Mouse (Mus musculus) layer of hippocampus, adult 18-20 months (tissue): ENCODE data around the gene Zfp60. TPM values are rescaled to one million over a fixed set of nuclear protein-coding genes. Genes with fewer than 3 reads are reported as not detected.
"Not testable (repeated sequence)": the region's sequence is repeated elsewhere in the genome, so short reads cannot be mapped to it uniquely, and the experiment has no call there.

Experiments used
- DNase-seq, 2 experiments: peaks; one replicate each; pipeline ENCODE4 v3.0.0; 2022; ENCODE audit warnings: low spot score in 2 of 2
- total RNA-seq, 2 experiments: library from RNA; stranded (reverse); gene quantifications; 2 replicates each; pipeline ENCODE4 v1.2.3; 2021

The Zfp60 gene
- total RNA-seq, 2 experiments from 2014 or later: 36.0 to 37.7 TPM

DNA sequence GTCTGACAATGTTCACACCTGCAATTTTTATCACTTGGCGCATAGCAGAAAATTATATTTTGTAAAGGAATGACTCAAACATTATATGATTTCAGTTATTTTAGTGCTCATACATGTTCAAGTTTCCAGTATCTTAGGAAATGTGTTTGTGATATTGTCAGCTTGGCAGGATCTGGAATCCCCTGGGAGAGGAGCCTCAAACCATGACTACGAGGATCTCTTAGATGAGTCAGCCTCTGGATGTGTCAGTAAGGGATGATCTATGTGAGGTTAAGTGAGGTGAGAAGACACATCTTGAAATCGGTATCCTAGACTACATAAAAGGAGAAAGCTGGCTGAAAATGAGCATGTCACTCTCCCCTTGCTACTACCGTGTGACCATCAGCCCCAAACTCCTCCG lies 58.1 kb downstream of the Zfp60 start:
- DNase-seq: no peak

DNA sequence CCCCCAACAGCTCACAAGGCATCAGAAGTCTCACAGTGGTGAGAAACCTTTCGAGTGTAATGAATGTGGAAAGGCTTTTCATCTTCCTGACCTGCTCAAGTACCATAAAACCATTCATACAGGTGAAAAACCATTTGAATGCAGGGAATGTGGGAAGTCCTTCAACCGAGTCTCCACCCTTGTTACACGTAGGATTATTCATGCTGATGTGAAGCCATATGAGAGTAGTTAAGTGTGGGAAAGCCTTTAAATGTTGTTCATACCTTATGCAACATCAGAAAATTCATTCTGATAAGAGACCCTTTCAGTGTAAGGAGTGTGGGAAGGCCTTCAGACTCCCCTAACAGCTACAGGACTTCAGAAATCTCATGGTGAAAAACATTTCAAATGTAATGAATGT lies 62.7 kb downstream of the Zfp60 start:
- not testable (repeated sequence) for DNase-seq

DNA sequence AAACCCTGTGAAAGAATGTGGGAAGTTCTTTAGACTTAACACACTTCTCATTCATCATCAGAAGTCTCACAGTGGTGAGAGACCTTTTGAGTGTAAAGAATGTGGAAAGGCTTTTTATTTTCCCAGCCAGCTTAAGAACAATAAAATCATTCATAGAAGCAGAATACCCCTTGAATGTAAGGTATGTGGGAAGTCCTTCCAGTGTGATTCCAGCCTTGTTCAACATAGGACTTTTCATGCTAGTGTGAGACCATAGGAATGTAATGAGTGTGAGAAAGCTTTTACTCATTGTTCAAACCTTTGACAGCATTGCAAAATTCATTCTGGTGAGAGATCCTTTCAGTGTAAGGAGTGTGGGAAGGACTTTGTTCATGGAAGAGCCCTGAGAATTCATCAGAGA lies 63.4 kb downstream of the Zfp60 start:
- DNase-seq: no peak

- no peak for DNase-seq
These were observed 67.0 kb downstream of the Zfp60 start for GRCm38 (mm10) chr7:27797906-27798811.

GRCm38 (mm10) chr7:27801137-27801536 lies 69.9 kb downstream of the Zfp60 start:
- DNase-seq: no peak

GRCm38 (mm10) chr7:27802986-27803385 lies 71.8 kb downstream of the Zfp60 start:
- no peak for DNase-seq

Other genes with a start within 250 kb of the Zfp60 start
- 10 to 100 TPM in 1 of 2 experiments, 1 to 10 TPM in 1; 8.7 to 11.5 TPM for gene Sertad1, start 244.5 kb upstream of the Zfp60 start, total RNA-seq
- under 1 TPM; 0.25 to 0.35 TPM for gene Prx, start 232.1 kb upstream of the Zfp60 start, total RNA-seq
- not detected for gene Hipk4, start 208.1 kb upstream of the Zfp60 start, total RNA-seq
- 100 to 1,000 TPM; 575 to 580 TPM for gene Pld3, start 178.2 kb upstream of the Zfp60 start, total RNA-seq
- 10 to 100 TPM; 24.7 to 26.5 TPM for gene 2310022A10Rik, start 178.2 kb upstream of the Zfp60 start, total RNA-seq
- 100 to 1,000 TPM in 1 of 2 experiments, 10 to 100 TPM in 1; 88.8 to 103 TPM for gene Akt2, start 139.8 kb upstream of the Zfp60 start, total RNA-seq
- gene Ttc9b, start 77.5 kb upstream of the Zfp60 start, total RNA-seq: 10 to 100 TPM; 45.3 to 45.7 TPM
- 100 to 1,000 TPM; 175 to 180 TPM for gene Map3k10, start 56.8 kb upstream of the Zfp60 start, total RNA-seq
- gene Zfp607b, start 42.0 kb upstream of the Zfp60 start, total RNA-seq: 10 to 100 TPM; 10.3 to 10.6 TPM
- gene Zfp626, start 75.8 kb downstream of the Zfp60 start, total RNA-seq: 1 to 10 TPM; 8.0 to 8.3 TPM
- gene Zfp59, start 107.2 kb downstream of the Zfp60 start, total RNA-seq: 1 to 10 TPM; 4.2 to 4.7 TPM
- gene Zfp607a, start 126.1 kb downstream of the Zfp60 start, total RNA-seq: 1 to 10 TPM; 2.2 to 2.3 TPM
- 10 to 100 TPM; 14.8 to 16.7 TPM for gene Zfp974, start 198.1 kb downstream of the Zfp60 start, total RNA-seq
- 10 to 100 TPM; 20.1 to 20.3 TPM for gene Zfp780b, start 247.8 kb downstream of the Zfp60 start, total RNA-seq